8 mouse cellular contexts compared by ENCODE assay signal in the genomic region with DNA sequence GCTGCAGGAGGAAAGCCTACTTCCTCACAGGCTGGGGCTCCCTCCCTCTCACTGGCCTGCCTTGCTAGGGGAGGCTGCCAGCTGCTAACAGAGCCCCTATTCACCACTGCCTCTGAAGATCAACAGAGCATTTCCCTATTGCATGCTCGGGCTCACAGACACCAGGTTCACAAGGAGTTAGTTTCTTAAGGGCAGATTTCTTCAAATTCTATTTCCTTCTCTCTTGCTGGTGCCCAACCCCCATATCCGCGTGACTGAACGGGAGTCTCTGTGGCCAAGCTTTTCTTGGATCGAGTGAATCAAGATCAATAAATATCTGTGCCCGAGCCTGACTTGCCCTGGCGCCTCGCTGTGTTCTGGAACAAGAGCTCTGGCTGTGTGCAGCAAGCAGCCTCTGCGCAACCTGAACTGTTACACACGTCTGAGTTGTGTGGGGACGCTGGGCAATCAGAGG.
DNase-seq lines count a peak whose midpoint lies in the region; ATAC-seq and TF ChIP-seq lines count a peak whose summit lies in the region.

No protein-coding gene starts in this region.

- no peak overlapping the region for H3K4me3 ChIP-seq in kidney, postnatal 0 days (replicated peaks; ENCODE audit: low read depth, low read length)
- no peak overlapping the region for H3K4me3 ChIP-seq in embryonic facial prominence, embryonic 15.5 days (replicated peaks)
- no peak overlapping the region for H3K4me3 ChIP-seq in intestine, embryonic 15.5 days (replicated peaks)
- no peak overlapping the region for H3K4me3 ChIP-seq in midbrain, embryonic 13.5 days (replicated peaks)
- no peak overlapping the region for H3K4me3 ChIP-seq in liver, embryonic 12.5 days

- no peak overlapping the region for H3K27ac ChIP-seq in kidney, postnatal 0 days
- H3K27ac ChIP-seq in embryonic facial prominence, embryonic 15.5 days (replicated peaks): 0 out of 2 replicates have a peak overlapping the region, but pooled peaks have one; percentile 48
- H3K27ac ChIP-seq in intestine, embryonic 15.5 days: no peak overlapping the region
- H3K27ac ChIP-seq in midbrain, embryonic 13.5 days: no peak overlapping the region
- no peak overlapping the region for H3K27ac ChIP-seq in liver, embryonic 12.5 days

- no peaks in the 10 kb centered on the region for H3K9me3 ChIP-seq in kidney, postnatal 0 days (replicated peaks; ENCODE audit: low read length)
- H3K9me3 ChIP-seq in embryonic facial prominence, embryonic 15.5 days (replicated peaks): no peaks in the 10 kb centered on the region
- no peaks in the 10 kb centered on the region for H3K9me3 ChIP-seq in intestine, embryonic 15.5 days
- H3K9me3 ChIP-seq in midbrain, embryonic 13.5 days: no peaks in the 10 kb centered on the region
- H3K9me3 ChIP-seq in liver, embryonic 12.5 days (replicated peaks): no peaks in the 10 kb centered on the region

- no peak for TF ChIP-seq CTCF in kidney, postnatal 0 days (IDR thresholded peaks at IDR 0.05; ENCODE audit: low read depth)

- H3K4me1 ChIP-seq in kidney, postnatal 0 days (replicated peaks; ENCODE audit: insufficient read depth, low read length): no peaks in the 10 kb centered on the region
- peaks cover 37% of the 10 kb centered on the region for H3K4me1 ChIP-seq in embryonic facial prominence, embryonic 15.5 days
- peaks cover 7% of the 10 kb centered on the region for H3K4me1 ChIP-seq in intestine, embryonic 15.5 days (replicated peaks)
- peaks cover 8% of the 10 kb centered on the region for H3K4me1 ChIP-seq in midbrain, embryonic 13.5 days (replicated peaks)
- no peaks in the 10 kb centered on the region for H3K4me1 ChIP-seq in liver, embryonic 12.5 days

- H3K36me3 ChIP-seq in kidney, postnatal 0 days (ENCODE audit: insufficient read depth, low read length): no peaks in the 10 kb centered on the region
- H3K36me3 ChIP-seq in embryonic facial prominence, embryonic 15.5 days: no peaks in the 10 kb centered on the region
- no peaks in the 10 kb centered on the region for H3K36me3 ChIP-seq in intestine, embryonic 15.5 days
- no peaks in the 10 kb centered on the region for H3K36me3 ChIP-seq in midbrain, embryonic 13.5 days
- no peaks in the 10 kb centered on the region for H3K36me3 ChIP-seq in liver, embryonic 12.5 days

- no peaks in the 10 kb centered on the region for H3K27me3 ChIP-seq in kidney, postnatal 0 days (ENCODE audit: insufficient read depth, low read length)
- H3K27me3 ChIP-seq in embryonic facial prominence, embryonic 15.5 days: peaks cover 2% of the 10 kb centered on the region; the same call in 1 of the 2 replicates
- no peaks in the 10 kb centered on the region for H3K27me3 ChIP-seq in intestine, embryonic 15.5 days (replicated peaks)
- 0 out of 2 replicates have a peak, but pooled peaks cover 3% of the 10 kb centered on the region for H3K27me3 ChIP-seq in midbrain, embryonic 13.5 days
- no peaks in the 10 kb centered on the region for H3K27me3 ChIP-seq in liver, embryonic 12.5 days (replicated peaks)

- peak; percentile 59; the same call in 1 of the 2 replicates for ATAC-seq in kidney, postnatal 0 days (replicated peaks; ENCODE audit: low FRiP score, low read depth)
- ATAC-seq in embryonic facial prominence, embryonic 15.5 days (ENCODE audit: insufficient number of reproducible peaks, low FRiP score, low TSS enrichment, low read depth): peak; percentile 76
- peak; percentile 55; the same call in 1 of the 2 replicates for ATAC-seq in intestine, embryonic 15.5 days
- ATAC-seq in midbrain, embryonic 13.5 days: peak; percentile 76
- ATAC-seq in liver, embryonic 12.5 days: no peak

- peak overlapping the region; percentile 13; the same call in 1 of the 2 replicates for H3K4me2 ChIP-seq in kidney, postnatal 0 days (ENCODE audit: low read length)
- H3K4me2 ChIP-seq in embryonic facial prominence, embryonic 15.5 days (replicated peaks): 0 out of 2 replicates have a peak overlapping the region, but pooled peaks have one; percentile 12
- H3K4me2 ChIP-seq in intestine, embryonic 15.5 days (replicated peaks): no peak overlapping the region
- H3K4me2 ChIP-seq in midbrain, embryonic 13.5 days (replicated peaks): no peak overlapping the region; the same call in 1 of the 2 replicates
- no peak overlapping the region for H3K4me2 ChIP-seq in liver, embryonic 12.5 days

- no peak overlapping the region for H3K9ac ChIP-seq in kidney, postnatal 0 days (ENCODE audit: low read depth, low read length)
- no peak overlapping the region for H3K9ac ChIP-seq in embryonic facial prominence, embryonic 15.5 days
- no peak overlapping the region for H3K9ac ChIP-seq in intestine, embryonic 15.5 days
- H3K9ac ChIP-seq in midbrain, embryonic 13.5 days (replicated peaks): no peak overlapping the region
- no peak overlapping the region for H3K9ac ChIP-seq in liver, embryonic 12.5 days

- DNase-seq in kidney, postnatal 0 days (ENCODE audit: low spot score): peak; percentile 58
- DNase-seq in kidney, adult 8-10 months: no peak
- DNase-seq in adrenal gland, postnatal 36 days: no peak
- no peak for DNase-seq in spleen, adult 12 weeks (ENCODE audit: low spot score)

- 26% methylated on average over 11 of the region's 11 CpGs for WGBS in kidney, postnatal 0 days
- 22% methylated on average over 11 of the region's 11 CpGs for WGBS in embryonic facial prominence, embryonic 15.5 days
- WGBS in intestine, embryonic 15.5 days: 33% methylated on average over 11 of the region's 11 CpGs
- WGBS in midbrain, embryonic 13.5 days: 36% methylated on average over 11 of the region's 11 CpGs
- WGBS in liver, embryonic 12.5 days (ENCODE audit: insufficient replicate concordance): 56% methylated on average over 11 of the region's 11 CpGs

Comparison
In these comparisons a context has a peak if more than half of its experiments do, and no peak if none do; other contexts are left out.
1. H3K4me2 ChIP-seq: peak in kidney, postnatal 0 days (single experiment) and embryonic facial prominence, embryonic 15.5 days (single experiment); none in intestine, embryonic 15.5 days (single experiment), midbrain, embryonic 13.5 days (single experiment) and liver, embryonic 12.5 days (single experiment).